Mouse (Mus musculus) liver, adult 2 months (tissue): Measurements from ENCODE around the gene Jund. TPM values are rescaled to one million over a fixed set of nuclear protein-coding genes. Genes with fewer than 3 reads are reported as not detected.

Source experiments
- DNase-seq: peaks from one replicate; pipeline ENCODE4 v3.0.0-alpha.2; 2011; ENCODE audit warnings: low read depth, low spot score; ENCODE audit errors: extremely low read depth
- H3K27ac ChIP-seq: fragments of 200-500 bp; replicated peaks from 2 replicates; pipeline ENCODE4 v1.5.1; 2012; ENCODE audit warnings: low read depth, mild to moderate bottlenecking, control low read depth, inconsistent platforms, low read length; ENCODE audit not compliant: insufficient read depth
- H3K27me3 ChIP-seq: fragments of 200-500 bp; 2 replicates; pipeline ENCODE4 v1.6.1; 2012; ENCODE audit warnings: mild to moderate bottlenecking, moderate library complexity, low read length, inconsistent platforms; ENCODE audit not compliant: control insufficient read depth, insufficient read depth
- H3K36me3 ChIP-seq: fragments of 200-500 bp; 2 replicates; pipeline ENCODE4 v1.6.1; 2012; ENCODE audit warnings: low read length, inconsistent platforms; ENCODE audit not compliant: control insufficient read depth, insufficient read depth
- H3K4me1 ChIP-seq: fragments of 200-500 bp; 2 replicates; pipeline ENCODE4 v1.6.1; 2011; ENCODE audit warnings: low read length; ENCODE audit not compliant: control insufficient read depth, insufficient read depth
- H3K4me3 ChIP-seq: fragments of 200-500 bp; 2 replicates; pipeline ENCODE4 v1.5.1; 2011; ENCODE audit warnings: low read depth, mild to moderate bottlenecking, control low read depth, low read length, moderate library complexity; ENCODE audit not compliant: insufficient read depth
- H3K79me2 ChIP-seq: fragments of 200-500 bp; 2 replicates; pipeline ENCODE4 v1.6.1; 2012; ENCODE audit warnings: inconsistent platforms, mild to moderate bottlenecking, low read length, moderate library complexity; ENCODE audit not compliant: control insufficient read depth, insufficient read depth
- H3K9ac ChIP-seq: fragments of 200-500 bp; 2 replicates; pipeline ENCODE4 v1.6.1; 2012; ENCODE audit warnings: low read depth, mild to moderate bottlenecking, control low read depth, inconsistent platforms, low read length
- CTCF ChIP-seq: fragments of 200-500 bp; IDR thresholded peaks from 2 replicates; pipeline ENCODE4 v1.5.1; 2011; ENCODE audit warnings: low read depth, low read length, control low read depth
- POLR2A ChIP-seq: fragments of 200-500 bp; IDR thresholded peaks from 2 replicates; pipeline ENCODE4 v1.6.1; 2011; ENCODE audit warnings: low read length, control low read depth; ENCODE audit not compliant: insufficient read depth; ENCODE audit errors: extremely low read depth
- WGBS: fragments of 180-500 bp; shearing (Covaris S2); methylation state at CpG from one replicate; pipeline ENCODE4 v1.1.7; 2018; 5-methylcytosine and 5-hydroxymethylcytosine counted together
- polyA plus RNA-seq: library from polyadenylated mRNA; depleted of rRNA; stranded (reverse); fragments of >200 nt; gene quantifications from 2 replicates; pipeline ENCODE4 v1.2.3, GENCODE M21; 2012
- total RNA-seq: library from RNA; depleted of rRNA; stranded (reverse); fragments of >200 nt; gene quantifications from 2 replicates; pipeline ENCODE4 v1.2.3, GENCODE M21; 2014

The Jund gene
- total and polyA plus RNA-seq, 2 experiments: 26.6 to 120 TPM

DNA sequence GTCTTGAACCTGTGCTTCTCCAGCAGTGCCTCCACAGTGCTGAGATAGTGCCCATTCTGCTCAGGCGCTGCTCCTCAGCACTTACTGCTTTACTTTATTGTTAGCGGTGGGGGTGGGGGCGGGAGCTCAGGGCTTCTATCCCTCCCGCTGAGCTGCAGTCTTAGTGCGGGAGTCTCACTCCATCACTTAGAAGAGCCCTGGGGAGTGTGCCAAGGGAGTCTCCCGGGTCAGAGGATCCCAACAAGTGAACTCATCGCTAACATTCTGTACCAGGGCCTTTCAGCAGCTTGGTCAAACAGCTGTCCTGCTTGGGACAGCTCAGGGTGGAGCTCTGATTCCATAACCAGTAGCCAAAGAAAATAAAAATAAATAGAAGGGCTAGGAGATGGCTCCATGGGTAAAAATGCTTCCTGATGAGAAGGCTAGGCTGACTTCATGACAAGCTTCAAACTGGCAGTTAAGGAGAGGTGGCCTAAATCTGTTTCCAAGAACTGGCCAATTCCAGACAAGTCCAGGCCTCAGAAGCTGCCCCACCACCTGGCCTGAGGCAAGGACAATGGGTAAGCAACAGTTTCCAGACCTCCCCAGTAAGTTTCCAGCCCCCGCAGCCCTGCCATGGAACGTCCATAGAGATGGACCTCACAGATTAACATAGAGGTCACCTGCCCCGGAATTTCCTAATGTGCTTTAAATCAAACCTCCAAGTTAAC is 27.0 kb upstream of the Jund start:
- 82% methylated on average over 10 of the region's 10 CpGs for WGBS
- Histone ChIP-seq H3K9ac (no peak overlapping the region), H3K27ac (no peak overlapping the region), H3K27me3 (no peaks in the 10 kb centered on the region), H3K4me1 (peaks cover 8% of the 10 kb centered on the region), H3K79me2 (no peaks in the 10 kb centered on the region), H3K4me3 (no peak overlapping the region), H3K36me3 (no peaks in the 10 kb centered on the region)
- DNase-seq: no peak
- TF ChIP-seq POLR2A: no peak
- TF ChIP-seq CTCF: no peak

- WGBS: 27% methylated on average over 19 of the region's 19 CpGs
- H3K27ac ChIP-seq: peak overlapping the region; percentile 77
- peak overlapping the region; percentile 30 for H3K4me3 ChIP-seq
- TF ChIP-seq POLR2A (no peak), CTCF (no peak)
- H3K79me2 ChIP-seq: no peaks in the 10 kb centered on the region
- H3K9ac ChIP-seq: peak overlapping the region; percentile 54
- no peaks in the 10 kb centered on the region for H3K27me3 ChIP-seq
- H3K36me3 ChIP-seq: no peaks in the 10 kb centered on the region
- peaks cover 7% of the 10 kb centered on the region for H3K4me1 ChIP-seq
- no peak for DNase-seq
Measured at GRCm38 (mm10) chr8:70672325-70673078, 26.2 kb upstream of the Jund start.

DNA sequence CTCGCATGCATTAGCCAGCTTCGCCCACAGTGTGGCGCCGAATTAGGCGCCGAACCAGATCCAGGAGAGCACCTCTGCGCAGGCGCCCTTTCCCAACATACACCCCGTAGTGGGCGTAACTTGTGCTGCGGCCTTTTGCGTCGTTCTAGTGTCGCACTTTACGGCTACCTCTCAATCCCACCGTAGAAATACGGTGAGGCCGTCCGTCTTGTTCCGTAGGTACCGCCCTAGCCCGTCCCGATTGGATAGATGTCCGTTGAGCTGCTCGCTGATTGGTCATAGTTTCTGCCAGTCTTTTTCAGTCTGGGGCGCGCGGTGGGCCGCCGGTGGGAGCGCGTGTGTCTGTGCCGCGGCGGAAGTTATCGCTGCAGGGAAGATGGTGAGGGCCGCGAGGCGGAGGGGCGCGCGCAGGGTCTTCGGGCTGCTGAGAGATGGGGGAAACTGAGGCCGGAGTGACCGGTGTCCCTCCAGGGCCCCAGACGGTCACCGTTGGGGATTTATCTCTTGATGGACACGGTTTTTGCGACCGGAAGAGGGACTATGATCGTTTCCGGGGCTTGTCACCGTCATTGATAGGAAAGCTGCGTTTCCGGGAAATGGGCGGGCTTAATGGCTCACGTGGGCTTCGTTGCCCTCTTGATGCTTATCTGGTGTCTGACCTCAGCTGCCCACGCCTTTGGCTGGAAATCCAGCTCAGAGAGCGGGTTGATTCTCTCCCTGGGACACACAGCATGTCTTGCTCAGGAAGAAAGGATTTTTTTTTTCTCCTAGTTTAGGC is 25.5 kb upstream of the Jund start, which contains the start of gene Lsm4:
Gene Lsm4, plus strand, starts transcription at position 170 of the 778 bp plus-strand sequence.
- peak; percentile 93 for TF ChIP-seq CTCF
- 0 out of 2 replicates have a peak, but pooled peaks have one; percentile 37 for TF ChIP-seq POLR2A
- WGBS: under 1% methylated on average over 60 of the region's 60 CpGs
- H3K36me3 ChIP-seq: no peaks in the 10 kb centered on the region

GRCm38 (mm10) chr8:70674109-70674508 is 24.6 kb upstream of the Jund start:
- Histone ChIP-seq H3K9ac (peak overlapping the region; percentile 68), H3K79me2 (no peaks in the 10 kb centered on the region), H3K4me3 (no peak overlapping the region; the same call in 1 of the 2 replicates), H3K27me3 (no peaks in the 10 kb centered on the region), H3K4me1 (peaks cover 11% of the 10 kb centered on the region), H3K36me3 (no peaks in the 10 kb centered on the region), H3K27ac (peak overlapping the region; percentile 92)
- no peak for DNase-seq
- 77% methylated on average over 3 of the region's 3 CpGs for WGBS
- no peak for TF ChIP-seq CTCF
- TF ChIP-seq POLR2A: no peak

More for the DNA sequence above, 25.5 kb upstream of the Jund start, which contains the start of gene Lsm4:
- H3K4me3 ChIP-seq: peak within 1 kb of the TSS; percentile 66
- DNase-seq: peak; percentile 98
- H3K27ac ChIP-seq: peak within 1 kb of the TSS; percentile 92
- H3K27me3 ChIP-seq: no peaks in the 10 kb centered on the region
- peaks cover 7% of the 10 kb centered on the region for H3K4me1 ChIP-seq
- no peaks in the 10 kb centered on the region for H3K79me2 ChIP-seq
- H3K9ac ChIP-seq: peak within 1 kb of the TSS; percentile 79

GRCm38 (mm10) chr8:70674716-70675115 is 24.0 kb upstream of the Jund start:
- no peak overlapping the region for H3K27ac ChIP-seq
- no peaks in the 10 kb centered on the region for H3K79me2 ChIP-seq
- no peak overlapping the region for H3K4me3 ChIP-seq
- no peaks in the 10 kb centered on the region for H3K27me3 ChIP-seq
- 76% methylated on average over 4 of the region's 4 CpGs for WGBS
- no peaks in the 10 kb centered on the region for H3K36me3 ChIP-seq
- DNase-seq: no peak
- H3K9ac ChIP-seq: no peak overlapping the region
- peaks cover 17% of the 10 kb centered on the region for H3K4me1 ChIP-seq
- no peak for TF ChIP-seq POLR2A
- TF ChIP-seq CTCF: no peak
